ENCODE assay signal across 9 mouse cellular contexts in the genomic region with DNA sequence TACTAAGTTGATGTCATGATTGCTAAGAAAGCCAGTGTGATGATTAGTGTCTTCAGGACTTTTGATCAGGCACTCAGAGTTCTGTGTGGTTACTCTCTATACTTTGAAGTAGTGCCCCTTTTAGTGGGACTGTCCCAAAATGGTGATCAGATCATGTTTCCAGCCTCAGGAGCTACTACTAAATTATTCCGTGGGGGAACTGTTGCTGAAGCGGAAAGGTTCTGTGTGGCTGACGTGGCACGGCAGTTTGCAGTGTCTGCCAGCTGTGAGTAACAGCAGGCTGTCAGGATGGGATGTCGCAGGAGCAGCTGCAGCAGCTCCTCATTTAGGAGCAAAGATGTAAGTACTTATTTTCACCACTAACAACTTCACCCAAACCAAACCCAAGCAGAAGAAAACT. TPM values are rescaled to one million over a fixed set of nuclear protein-coding genes. Genes with fewer than 3 reads are reported as not detected.
DNase-seq lines count a peak whose midpoint lies in the region; ATAC-seq and TF ChIP-seq lines count a peak whose summit lies in the region.
"Had no signal": no experiment of that assay in that cellular context is flagged by ENCODE, and none has a peak within 500 bp of the region (broad histone marks: within the 10 kb centered on the region; RNA-seq: fewer than 3 reads in every experiment).

A gene (plus strand): TSS at position 207 of the 400 bp plus-strand sequence.

- H3K27ac ChIP-seq in forebrain, embryonic 14.5 days (ENCODE audit: low read depth, low read length) = no peak within 1 kb of the TSS
- no peak within 1 kb of the TSS for H3K27ac ChIP-seq in forebrain, embryonic 12.5 days
- H3K27ac ChIP-seq in kidney, postnatal 0 days = no peak within 1 kb of the TSS
- H3K27ac ChIP-seq in small intestine, adult 2 months (ENCODE audit: insufficient read depth, low read depth, low read length) = no peak within 1 kb of the TSS

- TF ChIP-seq CTCF in kidney, postnatal 0 days (IDR thresholded peaks at IDR 0.05; ENCODE audit: low read depth) = no peak
- no peak for TF ChIP-seq CTCF in small intestine, adult 2 months (IDR thresholded peaks at IDR 0.05; ENCODE audit: extremely low read depth, insufficient read length, insufficient replicate concordance, low read depth, low read length)

- no peaks in the 10 kb centered on the region for H3K27me3 ChIP-seq in forebrain, embryonic 14.5 days (replicated peaks; ENCODE audit: control insufficient read depth, insufficient read depth, low read length)
- no peaks in the 10 kb centered on the region for H3K27me3 ChIP-seq in forebrain, embryonic 12.5 days
- H3K27me3 ChIP-seq in kidney, postnatal 0 days (ENCODE audit: insufficient read depth, low read length) = no peaks in the 10 kb centered on the region
- no peaks in the 10 kb centered on the region for H3K27me3 ChIP-seq in small intestine, adult 2 months (ENCODE audit: control insufficient read depth, insufficient read depth, low read length)

- H3K4me3 ChIP-seq in forebrain, embryonic 14.5 days (ENCODE audit: low read depth, low read length) = no peak within 1 kb of the TSS
- H3K4me3 ChIP-seq in forebrain, embryonic 12.5 days (replicated peaks) = no peak within 1 kb of the TSS
- no peak within 1 kb of the TSS for H3K4me3 ChIP-seq in kidney, postnatal 0 days (replicated peaks; ENCODE audit: low read depth, low read length)
- H3K4me3 ChIP-seq in small intestine, adult 2 months (ENCODE audit: low read depth, low read length) = no peak within 1 kb of the TSS
- H3K4me3 ChIP-seq: erythroblast, embryonic 14.5 days had no signal

- DNase-seq in forebrain, embryonic 14.5 days (ENCODE audit: low spot score) = peak; percentile 39
- DNase-seq in Muller cell, postnatal 12 days (ENCODE audit: inconsistent ontology term) = peak; percentile 61
- DNase-seq in gastrocnemius, adult 8-10 months (ENCODE audit: low spot score in 2 of 2) = peak; percentile 13 to 38
- DNase-seq in kidney, postnatal 0 days (ENCODE audit: low spot score) = peak; percentile 71
- DNase-seq in layer of hippocampus, adult 18-20 months (ENCODE audit: low spot score in 2 of 2) = no peak
- DNase-seq in natural killer cell, adult 2 months (ENCODE audit: low spot score in 2 of 2) = no peak

- no peaks in the 10 kb centered on the region for H3K9me3 ChIP-seq in forebrain, embryonic 14.5 days (replicated peaks; ENCODE audit: control insufficient read depth, low read length)
- no peaks in the 10 kb centered on the region for H3K9me3 ChIP-seq in forebrain, embryonic 12.5 days
- H3K9me3 ChIP-seq in kidney, postnatal 0 days (replicated peaks; ENCODE audit: low read length) = no peaks in the 10 kb centered on the region

- peaks cover 2% of the 10 kb centered on the region; the same call in 1 of the 2 replicates for H3K4me1 ChIP-seq in forebrain, embryonic 14.5 days (ENCODE audit: control insufficient read depth, insufficient read depth, low read length)
- H3K4me1 ChIP-seq in forebrain, embryonic 12.5 days = peaks cover 7% of the 10 kb centered on the region; the same call in 1 of the 2 replicates
- no peaks in the 10 kb centered on the region for H3K4me1 ChIP-seq in kidney, postnatal 0 days (replicated peaks; ENCODE audit: insufficient read depth, low read length)
- 0 out of 2 replicates have a peak, but pooled peaks cover 1% of the 10 kb centered on the region for H3K4me1 ChIP-seq in small intestine, adult 2 months (ENCODE audit: control insufficient read depth, insufficient read depth, insufficient read length, low read length)

- TF ChIP-seq POLR2A in small intestine, adult 2 months (IDR thresholded peaks at IDR 0.05; ENCODE audit: low read depth, low read length) = no peak

- 29% methylated on average over 5 of the region's 5 CpGs for WGBS in forebrain, embryonic 14.5 days
- WGBS in forebrain, embryonic 12.5 days = 49% methylated on average over 5 of the region's 5 CpGs
- 14% methylated on average over 5 of the region's 5 CpGs for WGBS in kidney, postnatal 0 days
- 64% methylated on average over 5 of the region's 5 CpGs for WGBS in small intestine, adult 2 months

- H3K9ac ChIP-seq in forebrain, embryonic 14.5 days (ENCODE audit: low read length) = no peak within 1 kb of the TSS
- H3K9ac ChIP-seq in forebrain, embryonic 12.5 days = no peak within 1 kb of the TSS
- no peak within 1 kb of the TSS for H3K9ac ChIP-seq in kidney, postnatal 0 days (ENCODE audit: low read depth, low read length)

- 0 out of 2 replicates have a peak, but pooled peaks have one; percentile 13 for ATAC-seq in forebrain, embryonic 14.5 days
- no peak for ATAC-seq in forebrain, embryonic 12.5 days (ENCODE audit: low FRiP score)
- ATAC-seq in kidney, postnatal 0 days (replicated peaks; ENCODE audit: low FRiP score, low read depth) = no peak

- H3K36me3 ChIP-seq in forebrain, embryonic 14.5 days (ENCODE audit: control insufficient read depth, insufficient read depth, low read length) = no peaks in the 10 kb centered on the region
- H3K36me3 ChIP-seq in forebrain, embryonic 12.5 days (replicated peaks) = no peaks in the 10 kb centered on the region
- H3K36me3 ChIP-seq in kidney, postnatal 0 days (ENCODE audit: insufficient read depth, low read length) = no peaks in the 10 kb centered on the region
- H3K36me3 ChIP-seq in small intestine, adult 2 months (ENCODE audit: control insufficient read depth, insufficient read depth, low read length) = no peaks in the 10 kb centered on the region

- H3K4me2 ChIP-seq in forebrain, embryonic 14.5 days (ENCODE audit: low read length) = no peak within 1 kb of the TSS
- no peak within 1 kb of the TSS for H3K4me2 ChIP-seq in forebrain, embryonic 12.5 days
- H3K4me2 ChIP-seq in kidney, postnatal 0 days (ENCODE audit: low read length) = peak within 1 kb of the TSS; percentile 8; the same call in 1 of the 2 replicates

RNA-seq across cellular contexts. Expression of the gene that starts here (rescaled TPM):
- 0.53 and 0.64 TPM in 2 replicates for polyA plus RNA-seq in forebrain, embryonic 14.5 days (2014; fragmentation: Nextera tagmentation; extraction: Ambion mirVana)
- 0.52 and 0.53 TPM in 2 replicates for polyA plus RNA-seq in forebrain, embryonic 12.5 days (2016; fragmentation: Nextera tagmentation; extraction: Ambion mirVana)
- total RNA-seq in gastrocnemius, adult 8-10 months (2022) = under 1 TPM; 0.29 to 0.79 (median 0.44) TPM
- polyA plus RNA-seq in kidney, postnatal 0 days (2015; fragmentation: Nextera tagmentation; extraction: Ambion mirVana) = 1.8 and 2.2 TPM in 2 replicates
- polyA plus RNA-seq in small intestine, adult 2 months (2012; rRNA removed) = 18.1 and 33.0 TPM in 2 replicates
- total RNA-seq in layer of hippocampus, adult 18-20 months (2021) = under 1 TPM; 0.32 to 0.46 TPM
- polyA plus RNA-seq: erythroblast, embryonic 14.5 days had no signal

Comparison
In these comparisons a context has a peak if more than half of its experiments do, and no peak if none do; other contexts are left out.
1. Peak in DNase-seq and ATAC-seq in forebrain, embryonic 14.5 days; RNA of the gene not detected or under 1 TPM.
2. Peak in DNase-seq in gastrocnemius, adult 8-10 months; RNA of the gene not detected or under 1 TPM.
3. DNase-seq: peak in Muller cell, postnatal 12 days (single experiment) and kidney, postnatal 0 days (single experiment); none in layer of hippocampus, adult 18-20 months (0 of 2) and natural killer cell, adult 2 months (0 of 2).